Mouse (Mus musculus): ENCODE measurements around the gene Polr3g.
"Not testable (repeated sequence)": the region's sequence is repeated elsewhere in the genome, so short reads cannot be mapped to it uniquely, and the experiment has no call there.

Gene Polr3g

DNA sequence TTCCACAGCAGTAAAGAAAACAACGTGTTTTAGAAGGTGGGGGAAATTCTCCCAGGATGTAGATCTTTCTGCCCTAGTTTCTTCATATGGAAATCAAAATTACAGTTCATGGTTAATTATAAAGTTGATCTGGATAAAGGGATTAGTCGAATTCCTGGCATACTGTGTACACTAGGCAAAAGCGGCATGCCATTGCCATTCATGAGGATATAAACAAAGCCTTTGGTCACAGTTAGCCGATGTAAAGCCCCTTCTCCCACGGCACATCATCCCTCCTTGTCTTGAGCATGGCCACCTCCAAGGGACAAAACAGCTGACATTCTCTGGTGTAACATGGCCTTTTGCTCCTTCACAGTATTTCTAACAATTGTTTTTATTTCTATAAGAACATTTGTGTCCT lies 80.2 kb downstream of the Polr3g start:
- no peak for DNase-seq (ENCODE audit: low spot score in 2 of 2)

GRCm38 (mm10) chr13:81629395-81629794 lies 81.4 kb downstream of the Polr3g start:
- DNase-seq (ENCODE audit: low spot score in 2 of 2): no peak

DNA sequence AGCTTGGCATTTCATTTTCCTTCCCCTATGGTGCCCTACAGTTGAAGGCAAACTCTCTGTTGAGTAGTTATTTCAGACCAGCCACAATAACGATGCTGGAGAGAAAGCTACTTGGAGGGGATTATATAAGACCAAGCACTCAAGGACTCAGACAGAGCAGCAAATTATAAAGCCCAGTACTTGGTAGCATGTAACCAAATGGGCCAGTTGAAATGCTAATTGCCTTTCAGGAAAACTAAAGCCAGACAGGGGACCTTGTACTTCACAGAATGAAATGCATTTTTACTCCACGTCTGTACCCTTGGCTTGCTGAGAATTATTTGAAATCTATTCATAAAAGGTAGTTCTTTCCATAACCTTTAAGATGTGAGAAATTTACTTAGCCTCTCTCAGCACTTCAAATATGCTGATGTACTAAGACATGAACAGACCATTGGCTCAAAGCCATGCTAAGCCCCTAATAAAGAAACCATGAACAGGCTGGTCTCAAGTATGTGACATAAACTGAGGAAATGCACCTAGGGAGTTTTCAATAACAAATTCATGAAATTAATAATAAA lies 82.1 kb downstream of the Polr3g start:
- no peak for DNase-seq (ENCODE audit: low spot score in 2 of 2)

DNA sequence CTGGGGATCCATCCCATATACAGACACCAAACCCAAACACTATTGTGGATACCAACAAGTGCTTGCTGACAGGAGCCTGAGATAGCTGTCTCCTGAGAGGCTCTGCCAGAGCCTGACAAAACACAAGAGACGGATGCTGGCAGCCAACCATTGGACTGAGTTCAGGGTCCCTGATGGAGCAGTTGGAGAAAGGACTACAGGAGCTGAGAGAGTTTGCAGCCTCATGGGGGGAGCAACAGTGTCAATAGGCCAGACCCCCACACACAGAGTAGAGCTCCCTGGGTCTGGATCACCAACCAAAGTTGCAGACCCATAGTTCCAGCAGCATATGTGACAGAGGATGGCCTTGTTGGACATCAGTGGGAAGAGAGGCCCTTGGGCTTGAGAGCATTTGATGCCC lies 83.0 kb downstream of the Polr3g start:
- not testable (repeated sequence) for DNase-seq (ENCODE audit: low spot score in 2 of 2)

Measured in spleen, postnatal 14 days (tissue).